Mouse (Mus musculus): ENCODE measurements around the gene Ccdc107. TPM values are rescaled to one million over a fixed set of nuclear protein-coding genes. Genes with fewer than 3 reads are reported as not detected.

The Ccdc107 gene
- total RNA-seq, 4 experiments from 2014 or later, result 19.2 to 34.9 (median 25.5) TPM

GRCm38 (mm10) chr4:43511675-43512454 is 19.2 kb downstream of the Ccdc107 start:
- no peak for DNase-seq (ENCODE audit: low spot score in 2 of 2)

- DNase-seq (ENCODE audit: low spot score in 2 of 2), result no peak
Measured at GRCm38 (mm10) chr4:43512653-43513052, 20.0 kb downstream of the Ccdc107 start.

GRCm38 (mm10) chr4:43513300-43513699 is 20.6 kb downstream of the Ccdc107 start:
- no peak for DNase-seq (ENCODE audit: low spot score in 2 of 2)

- DNase-seq (ENCODE audit: low spot score in 2 of 2), result no peak
Measured at GRCm38 (mm10) chr4:43513791-43514190, 21.1 kb downstream of the Ccdc107 start.

DNA sequence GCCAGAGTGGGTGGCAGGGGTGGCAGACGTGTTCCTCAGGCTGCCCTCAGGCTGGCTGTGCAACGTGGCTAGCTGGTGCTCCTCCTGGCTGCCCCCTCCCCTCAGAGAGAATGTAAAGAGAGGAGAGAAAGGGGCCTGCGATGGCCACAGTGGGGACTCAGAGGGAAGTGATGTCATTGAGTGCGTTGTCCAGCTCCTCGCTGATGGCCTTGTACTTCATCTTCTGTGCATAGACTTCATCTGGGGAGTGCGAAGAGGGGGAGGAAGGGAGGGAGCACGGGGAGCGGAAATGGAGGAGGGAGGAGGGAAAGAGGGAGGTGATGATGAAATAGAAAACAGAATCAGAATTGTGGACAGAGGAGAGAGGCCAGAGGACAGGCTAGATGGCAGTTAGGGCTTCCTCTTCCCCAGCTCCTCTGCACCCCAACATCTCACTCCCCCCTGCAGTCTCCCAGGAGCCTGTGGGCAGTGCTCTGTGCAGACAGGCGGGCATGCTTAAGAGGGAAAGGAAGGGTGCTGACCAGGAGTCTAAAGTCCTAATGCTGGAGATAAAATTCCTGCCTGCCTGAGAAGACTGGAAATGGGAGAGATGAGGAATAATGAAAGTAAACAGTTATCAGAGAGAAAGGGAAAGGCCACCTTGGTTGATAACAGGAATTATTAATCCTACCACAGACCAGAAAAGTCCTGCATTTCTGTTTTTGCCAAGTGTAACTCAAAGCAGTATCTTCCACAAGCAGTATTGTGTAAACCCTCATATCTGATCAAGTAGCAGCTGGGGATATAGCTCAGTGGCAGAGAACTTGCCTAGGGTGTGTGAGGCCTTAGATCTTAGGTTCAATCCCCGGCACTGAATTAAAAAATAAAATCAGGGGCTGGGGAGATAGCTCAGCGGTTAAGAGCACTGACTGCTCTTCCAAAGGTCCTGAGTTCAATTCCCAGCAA is 23.3 kb downstream of the Ccdc107 start:
- DNase-seq (ENCODE audit: low spot score in 2 of 2), result no peak

- no peak for DNase-seq (ENCODE audit: low spot score in 2 of 2)
Measured at GRCm38 (mm10) chr4:43519551-43519950, 26.9 kb downstream of the Ccdc107 start.

GRCm38 (mm10) chr4:43519956-43520355 is 27.3 kb downstream of the Ccdc107 start:
- DNase-seq (ENCODE audit: low spot score in 2 of 2), result peak; percentile 79 to 82

GRCm38 (mm10) chr4:43527880-43528279 is 35.2 kb downstream of the Ccdc107 start:
- no peak for DNase-seq (ENCODE audit: low spot score in 2 of 2)

GRCm38 (mm10) chr4:43528487-43528886 is 35.8 kb downstream of the Ccdc107 start:
- no peak for DNase-seq (ENCODE audit: low spot score in 2 of 2)

- peak in 1 of 2 experiments; percentile 43 for DNase-seq (ENCODE audit: low spot score in 2 of 2)
Measured at GRCm38 (mm10) chr4:43530081-43530501, 37.4 kb downstream of the Ccdc107 start.

GRCm38 (mm10) chr4:43530581-43530980 is 37.9 kb downstream of the Ccdc107 start:
- DNase-seq (ENCODE audit: low spot score in 2 of 2), result peak; percentile 65

DNA sequence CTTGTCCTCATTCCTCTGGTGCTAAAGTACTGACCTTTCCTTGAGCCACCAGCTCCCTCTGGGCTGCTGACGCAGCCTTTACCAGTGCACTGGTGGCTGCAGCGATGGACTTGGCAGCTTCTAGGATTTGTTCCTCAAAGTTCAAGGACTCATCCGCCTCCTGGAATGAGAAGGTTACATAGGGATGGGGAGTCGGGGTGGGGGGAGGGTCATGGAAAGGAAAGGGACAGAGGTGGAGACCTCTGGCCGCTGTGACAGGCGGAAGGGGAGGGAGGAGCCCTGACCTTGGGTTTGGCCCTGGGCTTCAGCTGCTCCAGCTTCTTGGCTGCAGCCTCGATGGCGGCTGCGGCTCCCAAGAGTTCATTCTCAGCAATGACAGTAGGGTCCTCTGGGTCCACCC is 40.6 kb downstream of the Ccdc107 start:
- DNase-seq (ENCODE audit: low spot score in 2 of 2), result no peak

DNA sequence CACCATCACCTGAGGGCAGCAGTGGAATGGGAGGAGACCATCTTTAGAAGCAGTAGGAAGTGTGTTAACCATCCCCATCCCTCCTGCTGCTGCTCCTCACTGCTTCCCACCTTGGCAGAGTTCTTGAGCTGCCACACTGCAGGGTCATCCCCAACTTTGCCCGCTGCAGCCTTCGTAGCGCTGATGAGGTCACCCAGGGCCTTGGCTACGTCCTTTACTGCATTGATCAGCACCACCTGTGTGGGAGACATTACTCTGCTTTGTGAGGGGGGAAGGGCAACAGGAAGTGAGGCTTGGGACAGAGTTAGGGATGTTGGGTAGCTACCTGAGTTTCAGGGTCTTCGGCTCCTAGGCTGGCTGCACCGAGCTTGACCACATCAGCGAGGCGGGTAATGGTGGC is 42.9 kb downstream of the Ccdc107 start:
- no peak for DNase-seq (ENCODE audit: low spot score in 2 of 2)

GRCm38 (mm10) chr4:43536031-43536430 is 43.3 kb downstream of the Ccdc107 start:
- DNase-seq (ENCODE audit: low spot score in 2 of 2), result no peak

DNA sequence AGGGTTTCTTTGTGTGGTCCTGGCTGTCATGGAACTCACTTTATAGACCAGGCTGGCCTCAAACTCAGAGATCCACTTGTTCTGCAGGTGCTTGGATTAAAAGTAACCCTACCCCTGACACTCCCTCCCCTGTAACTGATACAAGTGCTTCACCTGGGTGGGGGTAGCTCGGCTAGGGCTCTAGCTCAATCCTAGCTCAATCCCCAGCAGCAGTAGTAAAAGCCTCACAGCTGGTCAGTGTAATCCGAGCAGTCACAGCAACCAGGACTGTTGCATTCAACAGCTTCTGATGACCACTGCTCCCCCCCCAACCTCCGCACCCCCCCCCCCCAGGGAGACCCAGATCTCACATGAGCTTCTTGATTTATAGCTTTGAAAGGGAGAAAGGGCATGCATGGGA is 49.3 kb downstream of the Ccdc107 start:
- no peak for DNase-seq (ENCODE audit: low spot score in 2 of 2)

Other genes with a start within 250 kb of the Ccdc107 start
- under 1 TPM in 2 of 4 experiments, not detected in 2; 0.05 to 0.07 TPM for gene Atp8b5, start 225.7 kb upstream of the Ccdc107 start, total RNA-seq (2022)
- gene Rusc2, start 110.9 kb upstream of the Ccdc107 start, total RNA-seq (2022), result 10 to 100 TPM; 21.5 to 25.4 (median 23.3) TPM
- not detected for gene Fam166b, start 63.8 kb upstream of the Ccdc107 start, total RNA-seq (2022)
- gene Tesk1, start 51.0 kb upstream of the Ccdc107 start, total RNA-seq (2022), result 10 to 100 TPM; 53.4 to 69.3 (median 59.4) TPM
- not detected for gene Cd72, start 38.3 kb upstream of the Ccdc107 start, total RNA-seq (2022)
- not detected for gene Sit1, start 9.2 kb upstream of the Ccdc107 start, total RNA-seq (2022)
- not detected for gene Arhgef39, start 6.8 kb downstream of the Ccdc107 start, total RNA-seq (2022)
- 1 to 10 TPM; 3.2 to 8.8 (median 3.8) TPM for gene Car9, start 14.1 kb downstream of the Ccdc107 start, total RNA-seq (2022)
- 1,000 to 10,000 TPM; 3,728 to 5,173 (median 4,676) TPM for gene Tpm2, start 30.9 kb downstream of the Ccdc107 start, total RNA-seq (2022)
- 10 to 100 TPM; 36.3 to 47.6 (median 41.3) TPM for gene Creb3, start 69.4 kb downstream of the Ccdc107 start, total RNA-seq (2022)
- 10 to 100 TPM; 52.5 to 57.4 (median 56.6) TPM for gene Tln1, start 69.8 kb downstream of the Ccdc107 start, total RNA-seq (2022)
- 10 to 100 TPM; 22.8 to 26.9 (median 23.5) TPM for gene Rgp1, start 85.8 kb downstream of the Ccdc107 start, total RNA-seq (2022)
- gene Gba2, start 86.0 kb downstream of the Ccdc107 start, total RNA-seq (2022), result 1 to 10 TPM; 3.8 to 4.4 (median 4.2) TPM
- gene Msmp, start 91.6 kb downstream of the Ccdc107 start, total RNA-seq (2022), result not detected
- gene Npr2, start 139.0 kb downstream of the Ccdc107 start, total RNA-seq (2022), result 10 to 100 TPM; 31.1 to 40.6 (median 32.6) TPM
- gene Spag8, start 160.7 kb downstream of the Ccdc107 start, total RNA-seq (2022), result not detected
- 10 to 100 TPM; 46.4 to 48.6 (median 47.3) TPM for gene Hint2, start 163.6 kb downstream of the Ccdc107 start, total RNA-seq (2022)
- 10 to 100 TPM in 2 of 4 experiments, 1 to 10 TPM in 2; 9.5 to 14.4 (median 10.4) TPM for gene Tmem8b, start 176.1 kb downstream of the Ccdc107 start, total RNA-seq (2022)
- gene Fam221b, start 176.2 kb downstream of the Ccdc107 start, total RNA-seq (2022), result under 1 TPM in 3 of 4 experiments, not detected in 1; 0.07 to 0.12 (median 0.11) TPM
- not detected for gene Olfr70, start 207.9 kb downstream of the Ccdc107 start, total RNA-seq (2022)
- gene Olfr71, start 217.4 kb downstream of the Ccdc107 start, total RNA-seq (2022), result not detected
- gene Hrct1, start 234.3 kb downstream of the Ccdc107 start, total RNA-seq (2022), result 1 to 10 TPM in 3 of 4 experiments, under 1 TPM in 1; 0.73 to 2.9 (median 1.7) TPM
- 1 to 10 TPM in 1 of 4 experiments, under 1 TPM in 3; 0.77 to 1.5 (median 0.91) TPM for gene Spaar, start 237.1 kb downstream of the Ccdc107 start, total RNA-seq (2022)